Mouse (Mus musculus) hindbrain, postnatal 0 days (tissue): ENCODE results near the gene Cmtm4. TPM values are rescaled to one million over a fixed set of nuclear protein-coding genes. Genes with fewer than 3 reads are reported as not detected.

Experiments used
- ATAC-seq: fragments of 200-750 bp; cut with Nextera tagmentation; 2 replicates; pipeline ENCODE4 v1.8.0; 2017; ENCODE audit warnings: mild to moderate bottlenecking, moderate TSS enrichment, moderate library complexity
- DNase-seq: peaks from one replicate; pipeline ENCODE4 v3.0.0-alpha.2; 2015; ENCODE audit warnings: low spot score
- H3K27ac ChIP-seq: fragments of 300-500 bp; sonication (generic); 2 replicates; pipeline ENCODE4 v1.5.1; 2014; ENCODE audit warnings: mild to moderate bottlenecking
- H3K27me3 ChIP-seq: fragments of 300-500 bp; sonication (generic); 2 replicates; pipeline ENCODE4 v1.6.1; 2014; ENCODE audit warnings: low read length, mixed read lengths; ENCODE audit not compliant: insufficient read depth
- H3K36me3 ChIP-seq: fragments of 300-500 bp; sonication (generic); 2 replicates; pipeline ENCODE4 v1.6.1; 2014; ENCODE audit warnings: low read length, mixed read lengths; ENCODE audit not compliant: insufficient read depth
- H3K4me1 ChIP-seq: fragments of 300-500 bp; sonication (generic); 2 replicates; pipeline ENCODE4 v1.6.1; 2014; ENCODE audit warnings: antibody characterized with exemption, low read length, mixed read lengths; ENCODE audit not compliant: insufficient read depth
- H3K4me2 ChIP-seq: fragments of 300-500 bp; sonication (generic); 2 replicates; pipeline ENCODE4 v1.6.1; 2014; ENCODE audit warnings: low read depth, mild to moderate bottlenecking, low read length, moderate library complexity, mixed read lengths
- H3K4me3 ChIP-seq: fragments of 300-500 bp; sonication (generic); 2 replicates; pipeline ENCODE4 v1.5.1; 2014; ENCODE audit warnings: low read length
- H3K9ac ChIP-seq: fragments of 300-500 bp; sonication (generic); replicated peaks from 2 replicates; pipeline ENCODE4 v1.6.1; 2014; ENCODE audit warnings: mild to moderate bottlenecking, low read length, moderate library complexity, mixed read lengths
- H3K9me3 ChIP-seq: fragments of 300-500 bp; sonication (generic); 2 replicates; pipeline ENCODE4 v1.6.1; 2016; ENCODE audit warnings: low read length, mixed read lengths
- CTCF ChIP-seq: IDR thresholded peaks from 2 replicates; pipeline ENCODE4 v1.5.1; 2016; ENCODE audit warnings: antibody characterized with exemption, control low read depth, low read depth
- WGBS: fragments of 180-500 bp; shearing (Covaris S2); extraction: QIAGEN DNeasy Blood & Tissue Kit; methylation state at CpG from one replicate; pipeline ENCODE4 v1.1.7; 2014; 5-methylcytosine and 5-hydroxymethylcytosine counted together
- polyA plus RNA-seq: library from polyadenylated mRNA; unstranded; fragments of >200 nt; fragmentation: Nextera tagmentation; extraction: Ambion mirVana; gene quantifications from 2 replicates; pipeline ENCODE4 v1.2.1, GENCODE M21; 2015
- total RNA-seq: library from RNA; depleted of rRNA; stranded (reverse); fragments of >200 nt; gene quantifications from 2 replicates; pipeline ENCODE4 v1.2.3, GENCODE M21; 2014

The Cmtm4 gene
- total and polyA plus RNA-seq, 2 experiments from 2014 or later, result 2.7 to 38.4 TPM

DNA sequence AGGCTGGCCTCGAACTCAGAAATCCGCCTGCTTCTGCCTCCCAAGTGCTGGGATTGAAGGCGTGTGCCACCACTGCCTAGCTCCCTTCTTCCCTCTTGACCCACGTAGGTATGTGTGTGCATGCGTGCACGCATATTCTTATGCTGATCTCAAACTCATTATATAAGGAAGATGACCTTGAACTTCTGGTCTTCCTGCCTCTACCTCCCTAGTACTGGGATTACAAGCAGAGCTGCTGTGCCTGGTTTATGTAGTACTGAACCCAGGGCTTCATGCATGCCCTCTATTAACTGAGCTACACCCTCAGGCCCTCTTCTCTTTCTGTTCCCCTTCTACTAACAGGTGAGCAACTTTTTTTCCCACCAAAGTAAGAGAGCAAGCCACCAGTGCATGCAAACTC, 37.0 kb upstream of the Cmtm4 start:
- ATAC-seq (no peak), DNase-seq (no peak)
- WGBS, result 96% methylated on average over 6 of the region's 6 CpGs
- H3K4me1 ChIP-seq, result 0 out of 2 replicates have a peak, but pooled peaks cover 6% of the 10 kb centered on the region
- no peak overlapping the region for H3K4me2 ChIP-seq
- peaks cover 69% of the 10 kb centered on the region for H3K36me3 ChIP-seq
- no peak overlapping the region for H3K27ac ChIP-seq
- H3K27me3 ChIP-seq, result no peaks in the 10 kb centered on the region
- TF ChIP-seq CTCF, result no peak
- no peak overlapping the region for H3K4me3 ChIP-seq
- H3K9ac ChIP-seq, result no peak overlapping the region
- H3K9me3 ChIP-seq, result no peaks in the 10 kb centered on the region

DNA sequence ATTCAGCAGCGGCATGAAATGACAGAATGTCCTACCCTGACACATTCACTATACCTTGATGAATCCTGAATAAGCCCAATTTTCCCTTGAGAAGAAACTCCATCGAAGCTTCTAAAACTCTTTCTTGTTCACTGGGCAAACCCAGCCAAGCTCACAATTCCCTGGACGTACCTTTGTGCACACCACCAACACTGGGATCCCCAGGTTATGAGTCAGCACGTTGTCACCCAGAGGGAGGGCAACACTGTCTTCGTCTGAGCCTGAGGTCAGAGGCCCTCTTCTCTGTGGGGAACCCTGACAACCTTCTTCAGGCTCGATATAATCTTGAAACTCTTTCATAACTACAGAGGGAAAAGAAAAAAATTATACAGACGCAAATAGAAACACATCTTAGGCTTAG, 34.6 kb upstream of the Cmtm4 start:
- no peak for TF ChIP-seq CTCF
- DNase-seq (no peak), ATAC-seq (no peak)
- no peaks in the 10 kb centered on the region for H3K27me3 ChIP-seq
- WGBS, result 82% methylated on average over 7 of the region's 7 CpGs
- no peaks in the 10 kb centered on the region for H3K4me1 ChIP-seq
- no peak overlapping the region for H3K4me3 ChIP-seq
- no peaks in the 10 kb centered on the region for H3K9me3 ChIP-seq
- H3K4me2 ChIP-seq, result no peak overlapping the region
- no peak overlapping the region for H3K9ac ChIP-seq
- no peak overlapping the region for H3K27ac ChIP-seq
- H3K36me3 ChIP-seq, result peaks cover 81% of the 10 kb centered on the region

DNA sequence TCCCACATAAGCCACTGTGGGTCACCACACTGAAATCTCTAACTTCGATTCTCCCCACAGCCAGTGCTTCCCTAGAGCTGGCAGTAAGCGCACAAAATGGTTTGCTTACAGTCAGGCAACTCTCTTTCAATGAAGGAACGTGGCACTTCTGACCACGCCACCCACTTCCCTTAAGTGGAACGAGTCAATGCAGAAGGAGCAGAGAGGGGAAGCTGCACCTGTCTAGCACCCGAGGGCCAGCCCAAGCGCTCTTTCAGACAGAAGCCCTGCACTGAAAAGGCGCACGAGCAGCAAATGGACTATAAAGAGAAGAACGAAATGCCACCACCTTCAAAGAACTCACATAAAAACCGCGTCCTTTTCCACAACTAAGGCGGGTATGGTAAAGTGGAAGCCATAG, 32.1 kb upstream of the Cmtm4 start:
- H3K36me3 ChIP-seq, result peaks cover 84% of the 10 kb centered on the region
- H3K27me3 ChIP-seq, result no peaks in the 10 kb centered on the region
- 94% methylated on average over 13 of the region's 13 CpGs for WGBS
- H3K4me2 ChIP-seq, result no peak overlapping the region
- no peaks in the 10 kb centered on the region for H3K9me3 ChIP-seq
- no peak overlapping the region for H3K9ac ChIP-seq
- no peaks in the 10 kb centered on the region for H3K4me1 ChIP-seq
- no peak overlapping the region for H3K27ac ChIP-seq
- H3K4me3 ChIP-seq, result no peak overlapping the region
- DNase-seq (no peak), ATAC-seq (no peak)
- TF ChIP-seq CTCF, result no peak

DNA sequence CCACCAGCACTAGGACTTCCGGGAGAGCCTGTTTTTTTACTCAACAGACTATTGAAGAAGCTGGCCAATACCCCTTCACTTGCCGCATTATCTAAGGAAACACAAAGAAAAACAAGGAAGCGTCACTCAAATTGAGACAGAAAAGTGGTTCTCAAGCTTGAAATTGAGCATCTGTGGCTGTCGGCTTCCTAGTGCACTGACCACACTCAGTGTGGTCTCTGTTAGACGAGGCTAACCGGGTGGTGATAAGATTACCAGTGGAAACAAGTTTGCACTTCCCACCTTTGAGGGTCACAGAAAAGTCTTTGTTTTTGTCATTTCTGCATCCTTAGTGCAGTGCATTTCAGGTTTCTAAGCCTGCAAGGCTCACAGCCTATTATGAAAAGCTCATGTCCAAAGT, 26.7 kb upstream of the Cmtm4 start:
- peaks cover 78% of the 10 kb centered on the region for H3K36me3 ChIP-seq
- DNase-seq (no peak), ATAC-seq (no peak)
- WGBS, result 87% methylated on average over 6 of the region's 6 CpGs
- no peaks in the 10 kb centered on the region for H3K4me1 ChIP-seq
- no peak overlapping the region for H3K4me2 ChIP-seq
- no peak overlapping the region for H3K4me3 ChIP-seq
- H3K27ac ChIP-seq, result no peak overlapping the region
- H3K27me3 ChIP-seq, result no peaks in the 10 kb centered on the region
- TF ChIP-seq CTCF, result no peak
- no peak overlapping the region for H3K9ac ChIP-seq
- no peaks in the 10 kb centered on the region for H3K9me3 ChIP-seq

DNA sequence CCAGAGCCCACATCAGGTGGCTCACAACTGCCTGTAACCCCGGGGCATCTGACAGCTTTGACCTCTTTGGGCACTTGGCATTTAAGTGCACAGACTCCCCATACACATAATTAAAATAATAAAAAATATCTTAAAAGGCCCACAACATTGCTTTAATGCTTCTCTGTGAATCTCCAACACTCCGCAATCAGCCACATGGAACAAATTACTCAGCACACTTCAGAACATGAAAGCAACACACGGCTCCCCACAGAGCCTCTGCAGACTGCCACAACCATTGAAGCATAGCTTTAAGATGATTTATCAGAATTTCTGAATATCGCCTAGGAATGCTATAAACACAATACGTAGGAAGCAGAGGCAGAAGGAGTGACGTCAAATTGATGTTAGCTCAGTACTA, 20.4 kb upstream of the Cmtm4 start:
- Histone ChIP-seq H3K9me3 (no peaks in the 10 kb centered on the region), H3K27ac (no peak overlapping the region), H3K9ac (no peak overlapping the region), H3K27me3 (no peaks in the 10 kb centered on the region), H3K4me2 (no peak overlapping the region), H3K4me1 (no peaks in the 10 kb centered on the region), H3K4me3 (no peak overlapping the region), H3K36me3 (peaks cover 31% of the 10 kb centered on the region)
- no peak for DNase-seq
- WGBS, result 75% methylated on average over 6 of the region's 6 CpGs
- TF ChIP-seq CTCF, result no peak
- no peak for ATAC-seq

DNA sequence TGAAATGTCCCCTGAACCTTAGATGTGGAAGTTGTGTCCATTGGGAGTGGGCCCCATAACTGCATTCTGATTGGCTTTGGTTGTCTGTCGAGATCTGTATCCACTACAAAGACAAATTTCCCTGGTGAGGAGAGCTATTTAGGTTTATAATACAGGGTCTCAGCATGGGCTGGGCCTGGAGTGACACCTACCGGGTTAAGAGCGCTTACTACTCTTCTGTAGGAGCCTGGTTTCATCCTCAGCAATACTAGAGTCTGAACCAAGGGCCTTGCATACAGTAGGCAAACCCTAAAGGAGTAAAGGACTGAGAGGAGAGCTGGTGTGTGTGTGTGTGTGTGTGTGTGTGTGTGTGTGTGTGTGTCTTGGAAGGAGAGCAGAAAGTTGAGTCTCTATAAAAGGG, 18.6 kb upstream of the Cmtm4 start:
- Histone ChIP-seq H3K4me1 (no peaks in the 10 kb centered on the region), H3K36me3 (peaks cover 13% of the 10 kb centered on the region; the same call in 1 of the 2 replicates), H3K4me3 (no peak overlapping the region), H3K9me3 (no peaks in the 10 kb centered on the region), H3K9ac (no peak overlapping the region), H3K4me2 (no peak overlapping the region), H3K27ac (no peak overlapping the region), H3K27me3 (no peaks in the 10 kb centered on the region)
- ATAC-seq, result peak; percentile 39; the same call in 1 of the 2 replicates
- no peak for TF ChIP-seq CTCF
- 43% methylated on average over 3 of the region's 3 CpGs for WGBS
- no peak for DNase-seq

DNA sequence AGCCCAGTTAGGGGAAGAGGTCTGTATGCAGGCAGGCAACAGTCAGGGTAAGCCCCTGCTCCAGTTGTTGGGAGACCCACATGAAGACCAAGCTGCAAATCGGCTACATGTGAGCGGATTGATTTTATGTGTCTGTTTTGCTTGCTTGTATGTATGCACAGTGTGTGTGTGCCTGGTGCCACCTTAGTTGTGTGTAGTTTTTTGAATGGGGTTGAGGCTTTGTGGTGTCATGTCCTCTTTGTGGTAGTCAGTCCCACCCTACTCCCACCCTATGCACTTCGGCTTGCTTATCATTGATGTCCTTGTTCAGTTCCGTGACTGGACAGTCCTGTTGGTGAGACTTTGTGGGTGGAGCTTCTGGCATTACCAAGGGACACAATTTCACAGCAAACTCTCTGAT, 18.2 kb upstream of the Cmtm4 start:
- no peaks in the 10 kb centered on the region for H3K4me1 ChIP-seq
- no peak overlapping the region for H3K9ac ChIP-seq
- DNase-seq (no peak), ATAC-seq (peak; percentile 30; the same call in 1 of the 2 replicates)
- TF ChIP-seq CTCF, result no peak
- H3K4me3 ChIP-seq, result no peak overlapping the region
- H3K27me3 ChIP-seq, result no peaks in the 10 kb centered on the region
- H3K9me3 ChIP-seq, result no peaks in the 10 kb centered on the region
- H3K27ac ChIP-seq, result no peak overlapping the region
- peaks cover 10% of the 10 kb centered on the region; the same call in 1 of the 2 replicates for H3K36me3 ChIP-seq
- H3K4me2 ChIP-seq, result no peak overlapping the region
- WGBS, result 80% methylated on average over 4 of the region's 4 CpGs
